Mouse (Mus musculus): ENCODE measurements around the gene Arfgef3. TPM values are rescaled to one million over a fixed set of nuclear protein-coding genes. Genes with fewer than 3 reads are reported as not detected.
"Not testable (repeated sequence)": the region's sequence is repeated elsewhere in the genome, so short reads cannot be mapped to it uniquely, and the experiment has no call there.

Gene Arfgef3
- total RNA-seq, 2 experiments from 2014 or later: 0.93 to 2.0 TPM

- ATAC-seq (replicated peaks; ENCODE audit: poor library complexity, severe bottlenecking): no peak
Observed at GRCm38 (mm10) chr10:18688234-18688633, 55.5 kb downstream of the Arfgef3 start.

DNA sequence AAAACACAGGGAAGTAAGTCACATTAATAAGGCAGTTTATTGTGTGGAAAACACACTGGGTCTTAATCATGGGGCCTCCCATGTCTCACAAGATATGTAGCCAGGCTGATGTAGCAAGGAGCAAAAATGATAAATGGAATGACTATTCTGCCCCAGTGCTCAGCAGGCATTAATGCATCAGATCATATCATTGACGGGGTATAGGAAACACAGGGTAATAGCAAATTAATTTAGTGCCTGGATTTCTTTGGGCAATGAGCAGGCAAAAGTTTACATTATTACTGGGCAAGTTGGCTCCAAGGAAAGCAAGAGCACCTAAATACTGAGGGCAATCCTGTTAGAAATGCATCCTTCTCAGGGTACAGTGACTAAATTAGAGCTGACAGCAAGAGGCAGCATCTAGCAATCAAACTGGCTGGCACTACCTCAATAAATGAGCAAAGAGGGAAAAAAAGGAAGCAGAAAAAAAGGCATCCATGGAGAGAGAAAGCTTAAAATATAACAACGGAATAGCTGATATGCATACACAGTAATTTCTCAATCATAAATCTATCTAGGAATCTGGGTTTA, 62.3 kb downstream of the Arfgef3 start:
- no peak for ATAC-seq (replicated peaks; ENCODE audit: poor library complexity, severe bottlenecking)

GRCm38 (mm10) chr10:18680661-18681384, 62.9 kb downstream of the Arfgef3 start:
- no peak for ATAC-seq (replicated peaks; ENCODE audit: poor library complexity, severe bottlenecking)

- ATAC-seq (replicated peaks; ENCODE audit: poor library complexity, severe bottlenecking): no peak
Observed at GRCm38 (mm10) chr10:18678836-18679235, 64.9 kb downstream of the Arfgef3 start.

GRCm38 (mm10) chr10:18664794-18665193, 79.0 kb downstream of the Arfgef3 start:
- no peak for ATAC-seq (replicated peaks; ENCODE audit: poor library complexity, severe bottlenecking)

DNA sequence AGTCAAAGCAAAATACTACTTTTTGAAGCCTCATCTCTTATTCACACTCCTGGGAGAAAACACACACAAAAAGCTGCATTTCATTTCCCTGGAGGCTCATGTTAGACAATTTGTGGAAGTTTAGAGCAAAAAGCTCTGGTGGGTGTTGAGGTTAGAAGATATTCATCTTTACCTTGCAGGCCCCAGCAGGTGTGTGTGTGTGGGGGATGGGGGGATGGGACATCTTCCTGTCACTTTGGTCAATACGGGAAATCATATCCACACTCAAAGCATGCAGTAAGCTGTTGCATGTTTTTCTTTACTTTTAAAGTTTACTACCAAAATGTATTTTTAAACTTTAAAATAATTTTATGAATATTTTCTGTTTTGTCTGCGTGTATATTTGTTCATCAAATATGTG, 79.7 kb downstream of the Arfgef3 start:
- no peak for ATAC-seq (replicated peaks; ENCODE audit: poor library complexity, severe bottlenecking)

DNA sequence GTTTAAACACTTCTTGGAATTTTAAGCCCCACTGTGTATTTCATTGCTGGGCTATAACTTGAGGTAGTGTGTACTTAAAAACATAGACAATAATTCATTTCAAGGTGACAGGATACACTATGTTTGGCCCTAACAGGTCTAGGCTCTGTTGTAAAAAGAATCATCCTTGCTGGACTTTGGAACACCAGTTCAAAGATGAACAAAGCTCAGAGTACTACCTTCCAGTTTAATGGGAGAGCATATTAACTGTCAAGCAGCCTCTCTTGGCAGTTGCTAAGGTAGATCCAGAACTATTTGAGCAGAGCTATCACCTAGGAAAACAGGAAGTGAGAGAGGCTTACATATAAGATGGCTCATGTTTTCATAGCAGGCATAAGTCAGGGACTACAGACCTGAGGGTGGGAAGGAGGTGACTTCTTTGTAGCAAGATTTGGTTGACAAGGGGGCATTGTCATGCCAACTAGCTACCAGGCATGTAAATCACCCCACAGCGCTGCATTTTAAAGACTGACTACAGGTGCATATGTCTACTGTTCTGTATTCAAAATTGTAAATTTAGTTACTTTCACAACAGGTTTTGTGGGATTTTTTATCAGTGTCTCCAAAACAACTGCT, 82.0 kb downstream of the Arfgef3 start:
- no peak for ATAC-seq (replicated peaks; ENCODE audit: poor library complexity, severe bottlenecking)

GRCm38 (mm10) chr10:18660998-18661397, 82.8 kb downstream of the Arfgef3 start:
- no peak for ATAC-seq (replicated peaks; ENCODE audit: poor library complexity, severe bottlenecking)

DNA sequence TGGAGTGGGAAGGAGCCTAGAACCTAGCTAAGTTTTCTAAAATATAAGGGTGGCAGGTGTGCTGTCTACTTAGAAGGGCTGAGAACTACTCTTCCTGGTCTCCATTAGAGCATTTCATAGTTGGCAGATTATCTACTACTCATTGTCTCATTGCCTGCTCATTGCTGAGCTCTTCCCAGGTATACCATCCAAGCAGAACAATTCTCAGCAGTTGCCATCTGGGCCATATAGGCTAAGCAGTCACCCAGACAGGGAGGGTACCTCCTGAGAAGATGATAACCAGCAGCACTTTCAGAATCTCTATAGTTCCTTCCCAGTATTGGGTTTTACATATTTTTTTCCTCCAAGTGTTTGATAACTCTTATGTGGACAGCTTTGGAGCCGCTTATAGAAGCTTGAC, 86.2 kb downstream of the Arfgef3 start:
- ATAC-seq (replicated peaks; ENCODE audit: poor library complexity, severe bottlenecking): no peak

DNA sequence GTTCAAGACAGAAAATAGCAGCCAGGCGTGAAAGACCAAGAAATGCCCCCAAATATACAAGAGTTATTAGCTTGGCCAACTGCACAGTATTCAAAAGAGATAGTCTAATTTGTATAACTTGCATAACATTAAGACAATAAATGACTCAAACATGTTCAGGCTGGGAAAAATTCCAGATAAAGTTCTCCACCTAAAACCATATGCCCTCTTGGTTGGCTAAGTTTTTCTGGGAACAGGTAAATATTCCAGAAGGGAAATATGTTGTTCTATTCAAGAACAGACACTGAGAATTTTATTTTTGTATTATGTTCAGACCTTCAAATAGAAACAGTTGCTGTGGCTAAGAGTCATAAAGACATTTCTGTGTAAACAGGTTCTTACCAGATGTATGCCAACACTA, 96.7 kb downstream of the Arfgef3 start:
- no peak for ATAC-seq (replicated peaks; ENCODE audit: poor library complexity, severe bottlenecking)

DNA sequence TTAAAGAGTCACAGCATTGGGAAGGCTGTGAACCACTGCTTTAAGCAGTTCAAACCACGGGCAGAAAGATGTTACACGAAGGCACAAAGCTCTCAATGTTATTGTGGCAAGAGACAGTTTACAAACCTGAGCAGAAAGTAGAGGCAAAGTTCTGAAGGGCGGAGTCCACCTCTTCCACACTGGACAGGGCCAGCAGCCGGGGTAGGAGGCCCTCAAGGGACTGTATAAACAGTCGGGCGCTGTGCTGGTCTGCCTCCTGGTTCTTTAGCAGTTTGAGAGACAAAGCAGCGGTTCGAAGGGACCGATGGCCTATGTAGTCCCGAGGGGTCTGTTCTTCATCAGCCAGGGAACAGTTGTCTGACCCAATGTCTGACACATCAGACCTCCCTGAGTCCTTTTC, 97.7 kb downstream of the Arfgef3 start:
- no peak for ATAC-seq (replicated peaks; ENCODE audit: poor library complexity, severe bottlenecking)

GRCm38 (mm10) chr10:18644346-18644745, 99.4 kb downstream of the Arfgef3 start:
- ATAC-seq (replicated peaks; ENCODE audit: poor library complexity, severe bottlenecking): no peak

DNA sequence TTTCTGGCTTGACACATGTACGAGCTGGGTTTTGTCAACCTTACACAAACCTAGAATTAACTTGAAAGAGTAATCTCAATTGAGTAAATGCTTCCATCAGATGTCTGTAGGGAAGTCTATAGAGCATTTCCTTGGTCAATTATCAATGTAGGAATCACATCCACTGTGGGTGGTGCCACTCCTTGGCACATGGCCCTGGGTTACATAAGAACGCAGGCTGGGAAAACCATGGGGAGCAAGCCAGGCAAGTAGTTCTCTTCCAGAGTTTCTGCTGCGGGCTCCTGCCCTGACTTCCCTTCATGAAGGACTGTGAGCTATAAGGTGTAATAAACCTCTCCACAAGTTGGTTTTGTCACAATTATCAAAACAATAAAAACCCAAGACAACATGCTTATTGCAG, 100.2 kb downstream of the Arfgef3 start:
- no peak for ATAC-seq (replicated peaks; ENCODE audit: poor library complexity, severe bottlenecking)

DNA sequence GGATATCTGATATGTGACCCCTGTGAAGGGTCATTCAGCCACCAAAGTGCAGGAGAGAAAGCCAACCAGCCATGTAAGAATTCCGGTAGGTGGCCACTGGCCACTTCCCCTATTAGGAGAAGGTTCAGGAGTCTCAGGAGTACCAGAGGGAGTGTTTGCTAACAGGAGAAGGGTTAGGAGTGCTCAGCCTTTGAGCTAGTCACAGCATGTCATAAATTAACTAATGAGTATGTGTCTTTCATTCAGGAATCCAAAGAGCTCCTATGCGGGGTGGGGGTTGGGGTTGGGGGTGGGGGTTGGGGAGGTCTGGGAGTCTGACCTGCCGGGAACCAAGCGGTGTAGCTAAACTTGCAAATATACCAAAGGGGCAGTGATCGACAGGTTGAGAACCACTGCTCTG, 100.9 kb downstream of the Arfgef3 start:
- no peak for ATAC-seq (replicated peaks; ENCODE audit: poor library complexity, severe bottlenecking)

GRCm38 (mm10) chr10:18640596-18640995, 103.2 kb downstream of the Arfgef3 start:
- no peak for ATAC-seq (replicated peaks; ENCODE audit: poor library complexity, severe bottlenecking)

- no peak for ATAC-seq (replicated peaks; ENCODE audit: poor library complexity, severe bottlenecking)
Observed at GRCm38 (mm10) chr10:18635450-18635849, 108.3 kb downstream of the Arfgef3 start.

DNA sequence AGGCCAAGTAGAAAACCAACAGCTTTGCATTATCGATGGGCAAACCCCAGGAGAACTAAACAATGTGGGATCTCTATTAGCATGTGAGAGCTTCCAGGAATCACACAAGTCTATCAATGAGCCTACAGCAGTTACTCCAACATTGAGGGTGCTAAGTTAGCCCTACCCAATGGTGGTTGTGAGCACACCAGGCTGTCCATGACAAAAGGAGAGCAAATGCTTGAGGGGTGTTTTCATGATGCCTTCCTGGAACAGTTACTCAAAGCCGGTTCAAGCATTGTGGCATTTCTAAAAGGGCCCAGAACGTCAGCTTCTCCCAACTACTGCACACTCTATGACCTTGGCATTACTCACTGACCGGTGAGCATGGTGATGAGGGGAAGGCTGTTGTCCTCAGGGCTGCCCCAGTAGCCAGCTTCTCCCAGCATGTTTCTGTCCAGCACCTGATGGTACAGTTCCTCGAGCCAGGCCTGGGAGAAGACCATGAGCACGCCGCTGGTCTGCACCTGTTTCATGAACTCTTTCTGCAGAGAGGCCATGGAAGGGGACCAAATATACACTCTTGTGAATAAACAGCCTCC, 109.3 kb downstream of the Arfgef3 start:
- ATAC-seq (replicated peaks; ENCODE audit: poor library complexity, severe bottlenecking): no peak

- no peak for ATAC-seq (replicated peaks; ENCODE audit: poor library complexity, severe bottlenecking)
Observed at GRCm38 (mm10) chr10:18630498-18630897, 113.3 kb downstream of the Arfgef3 start.

GRCm38 (mm10) chr10:18627530-18627929, 116.2 kb downstream of the Arfgef3 start:
- ATAC-seq (replicated peaks; ENCODE audit: poor library complexity, severe bottlenecking): no peak

DNA sequence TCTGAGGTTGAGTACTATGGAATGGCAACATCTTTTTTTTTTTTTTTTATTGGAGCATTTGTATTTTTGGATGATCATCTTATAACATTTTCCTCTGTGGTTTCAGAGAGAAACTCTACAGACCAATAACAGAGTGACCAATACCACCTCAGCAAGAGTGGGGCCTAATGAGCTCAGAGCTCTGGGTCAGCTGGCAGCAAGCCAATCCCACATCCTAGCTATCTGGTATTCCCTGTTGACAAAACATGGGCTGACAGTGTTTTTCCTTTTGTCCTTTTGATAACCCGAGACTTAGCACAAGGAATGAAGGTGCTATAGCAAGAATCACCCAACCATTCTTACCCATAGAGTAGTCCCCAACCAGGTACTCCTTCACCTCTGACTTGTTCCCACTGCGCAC, 131.0 kb downstream of the Arfgef3 start:
- ATAC-seq (replicated peaks; ENCODE audit: poor library complexity, severe bottlenecking): no peak

- not testable (repeated sequence) for ATAC-seq (replicated peaks; ENCODE audit: poor library complexity, severe bottlenecking)
Observed at GRCm38 (mm10) chr10:18604827-18605535, 138.8 kb downstream of the Arfgef3 start.

Data from granulocyte monocyte progenitor cell, adult 5-6 weeks (primary cell).